Mouse (Mus musculus): ENCODE results near the gene Sema7a. TPM values are rescaled to one million over a fixed set of nuclear protein-coding genes. Genes with fewer than 3 reads are reported as not detected.

Gene Sema7a
- polyA plus RNA-seq, 1 experiment, result 1.7 TPM

- TF ChIP-seq POLR2A (IDR thresholded peaks at IDR 0.05; ENCODE audit: insufficient read depth, low read length) (no peak), EP300 (IDR thresholded peaks at IDR 0.05; ENCODE audit: insufficient read depth, low read depth, low read length) (no peak), CTCF (IDR thresholded peaks at IDR 0.05; ENCODE audit: low read depth, low read length) (no peak)
- Histone ChIP-seq H3K9ac (ENCODE audit: low read depth, poor library complexity, severe bottlenecking) (no peak overlapping the region), H3K36me3 (ENCODE audit: control insufficient read depth, insufficient read depth, low read length, poor library complexity, severe bottlenecking) (no peaks in the 10 kb centered on the region), H3K9me3 (replicated peaks; ENCODE audit: control insufficient read depth, insufficient read depth, low read length, poor library complexity, severe bottlenecking) (no peaks in the 10 kb centered on the region), H3K4me1 (ENCODE audit: control insufficient read depth, insufficient read depth, low read length) (no peaks in the 10 kb centered on the region), H3K27ac (ENCODE audit: insufficient read depth, low read length) (no peak overlapping the region), H3K27me3 (ENCODE audit: control insufficient read depth, insufficient read depth, low read length, poor library complexity, severe bottlenecking) (no peaks in the 10 kb centered on the region), H3K4me3 (ENCODE audit: low read depth, low read length) (no peak overlapping the region)
These were observed 18.7 kb downstream of the Sema7a start for GRCm38 (mm10) chr9:57958615-57959014.

DNA sequence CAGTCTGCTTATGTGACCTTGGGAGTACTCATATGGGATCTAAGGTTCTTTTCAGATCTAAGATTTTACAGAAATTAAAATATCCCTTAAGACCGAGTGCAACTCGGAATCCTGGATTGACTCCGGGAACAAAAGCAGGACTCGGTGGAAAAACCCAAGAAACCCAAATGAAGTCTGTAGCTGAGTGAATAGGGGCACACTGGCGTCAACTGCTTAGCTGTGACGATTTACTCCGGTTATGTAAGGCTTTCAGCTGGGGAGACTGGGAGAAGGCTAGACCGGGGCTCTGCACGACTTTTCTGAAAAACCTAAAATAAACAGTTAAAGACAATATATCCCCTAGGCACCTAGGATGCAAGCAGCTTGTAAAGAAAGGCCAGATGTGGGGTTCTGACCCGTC is 19.5 kb downstream of the Sema7a start:
- H3K27ac ChIP-seq (ENCODE audit: insufficient read depth, low read length), result no peak overlapping the region
- TF ChIP-seq POLR2A (IDR thresholded peaks at IDR 0.05; ENCODE audit: insufficient read depth, low read length) (no peak), CTCF (IDR thresholded peaks at IDR 0.05; ENCODE audit: low read depth, low read length) (no peak), EP300 (IDR thresholded peaks at IDR 0.05; ENCODE audit: insufficient read depth, low read depth, low read length) (no peak)
- no peaks in the 10 kb centered on the region for H3K4me1 ChIP-seq (ENCODE audit: control insufficient read depth, insufficient read depth, low read length)
- no peaks in the 10 kb centered on the region for H3K27me3 ChIP-seq (ENCODE audit: control insufficient read depth, insufficient read depth, low read length, poor library complexity, severe bottlenecking)
- H3K9me3 ChIP-seq (replicated peaks; ENCODE audit: control insufficient read depth, insufficient read depth, low read length, poor library complexity, severe bottlenecking), result no peaks in the 10 kb centered on the region
- no peak overlapping the region for H3K4me3 ChIP-seq (ENCODE audit: low read depth, low read length)
- no peak overlapping the region for H3K9ac ChIP-seq (ENCODE audit: low read depth, poor library complexity, severe bottlenecking)
- no peaks in the 10 kb centered on the region for H3K36me3 ChIP-seq (ENCODE audit: control insufficient read depth, insufficient read depth, low read length, poor library complexity, severe bottlenecking)

DNA sequence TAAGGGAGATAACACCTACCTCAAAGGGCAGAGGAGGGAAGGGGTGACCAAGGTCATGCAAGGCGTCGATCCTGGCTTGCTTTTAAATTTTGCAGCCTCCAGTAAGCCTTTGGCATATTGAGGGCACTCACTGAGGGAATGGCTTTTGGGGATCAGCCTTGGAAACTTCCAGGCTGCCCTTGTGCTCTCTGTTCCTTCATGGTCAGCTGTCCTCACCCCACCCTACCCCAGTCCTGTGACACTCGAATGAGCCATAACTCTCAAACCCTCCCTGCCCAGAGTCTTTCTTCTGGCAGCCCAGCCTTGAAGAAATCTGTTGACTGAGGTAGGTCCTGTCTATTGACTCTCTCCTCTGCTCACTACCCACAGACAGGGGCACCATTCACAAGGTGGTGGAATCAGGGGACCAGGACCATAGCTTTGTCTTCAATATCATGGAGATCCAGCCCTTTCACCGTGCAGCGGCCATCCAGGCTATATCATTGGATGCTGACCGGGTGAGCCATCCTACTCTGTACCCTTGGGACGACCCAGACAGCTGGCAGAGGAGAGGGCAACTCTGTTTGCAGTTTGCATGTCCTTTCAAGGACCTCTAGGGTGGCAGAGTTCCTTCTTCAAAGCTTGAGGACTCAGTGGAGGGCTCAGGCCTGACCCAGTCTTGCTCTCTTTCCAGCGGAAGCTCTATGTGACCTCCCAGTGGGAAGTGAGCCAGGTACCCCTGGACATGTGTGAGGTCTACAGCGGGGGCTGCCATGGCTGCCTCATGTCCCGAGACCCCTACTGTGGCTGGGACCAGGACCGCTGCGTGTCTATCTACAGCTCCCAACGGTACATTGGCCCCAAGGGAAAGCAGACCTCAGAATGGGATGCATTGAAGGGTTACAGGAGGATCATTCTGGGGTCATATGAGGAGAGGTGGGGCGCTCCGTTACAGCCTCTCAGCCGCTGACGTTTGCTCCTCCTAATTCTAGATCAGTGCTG is 20.3 kb downstream of the Sema7a start:
- Histone ChIP-seq H3K27ac (ENCODE audit: insufficient read depth, low read length) (no peak overlapping the region), H3K36me3 (ENCODE audit: control insufficient read depth, insufficient read depth, low read length, poor library complexity, severe bottlenecking) (no peaks in the 10 kb centered on the region), H3K4me3 (ENCODE audit: low read depth, low read length) (no peak overlapping the region), H3K9me3 (replicated peaks; ENCODE audit: control insufficient read depth, insufficient read depth, low read length, poor library complexity, severe bottlenecking) (no peaks in the 10 kb centered on the region), H3K4me1 (ENCODE audit: control insufficient read depth, insufficient read depth, low read length) (no peaks in the 10 kb centered on the region), H3K9ac (ENCODE audit: low read depth, poor library complexity, severe bottlenecking) (no peak overlapping the region), H3K27me3 (ENCODE audit: control insufficient read depth, insufficient read depth, low read length, poor library complexity, severe bottlenecking) (no peaks in the 10 kb centered on the region)
- TF ChIP-seq EP300 (IDR thresholded peaks at IDR 0.05; ENCODE audit: insufficient read depth, low read depth, low read length) (no peak), POLR2A (IDR thresholded peaks at IDR 0.05; ENCODE audit: insufficient read depth, low read length) (no peak), CTCF (IDR thresholded peaks at IDR 0.05; ENCODE audit: low read depth, low read length) (no peak)

DNA sequence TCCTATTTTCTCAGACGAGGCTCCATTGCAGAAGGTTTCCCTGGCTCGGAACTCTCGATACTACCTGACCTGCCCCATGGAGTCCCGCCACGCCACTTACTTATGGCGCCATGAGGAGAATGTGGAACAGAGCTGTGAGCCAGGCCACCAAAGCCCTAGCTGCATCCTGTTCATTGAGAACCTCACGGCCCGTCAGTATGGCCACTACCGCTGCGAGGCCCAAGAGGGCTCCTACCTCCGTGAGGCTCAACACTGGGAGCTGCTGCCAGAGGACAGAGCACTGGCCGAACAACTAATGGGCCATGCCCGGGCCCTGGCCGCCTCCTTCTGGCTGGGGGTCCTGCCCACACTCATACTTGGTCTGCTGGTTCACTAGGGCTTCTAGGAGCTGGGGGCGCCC is 21.3 kb downstream of the Sema7a start:
- Histone ChIP-seq H3K9me3 (replicated peaks; ENCODE audit: control insufficient read depth, insufficient read depth, low read length, poor library complexity, severe bottlenecking) (no peaks in the 10 kb centered on the region), H3K36me3 (ENCODE audit: control insufficient read depth, insufficient read depth, low read length, poor library complexity, severe bottlenecking) (no peaks in the 10 kb centered on the region), H3K4me1 (ENCODE audit: control insufficient read depth, insufficient read depth, low read length) (no peaks in the 10 kb centered on the region), H3K27ac (ENCODE audit: insufficient read depth, low read length) (no peak overlapping the region), H3K27me3 (ENCODE audit: control insufficient read depth, insufficient read depth, low read length, poor library complexity, severe bottlenecking) (no peaks in the 10 kb centered on the region), H3K4me3 (ENCODE audit: low read depth, low read length) (no peak overlapping the region), H3K9ac (ENCODE audit: low read depth, poor library complexity, severe bottlenecking) (no peak overlapping the region)
- TF ChIP-seq POLR2A (IDR thresholded peaks at IDR 0.05; ENCODE audit: insufficient read depth, low read length), result no peak
- TF ChIP-seq EP300 (IDR thresholded peaks at IDR 0.05; ENCODE audit: insufficient read depth, low read depth, low read length), result no peak
- TF ChIP-seq CTCF (IDR thresholded peaks at IDR 0.05; ENCODE audit: low read depth, low read length), result no peak

DNA sequence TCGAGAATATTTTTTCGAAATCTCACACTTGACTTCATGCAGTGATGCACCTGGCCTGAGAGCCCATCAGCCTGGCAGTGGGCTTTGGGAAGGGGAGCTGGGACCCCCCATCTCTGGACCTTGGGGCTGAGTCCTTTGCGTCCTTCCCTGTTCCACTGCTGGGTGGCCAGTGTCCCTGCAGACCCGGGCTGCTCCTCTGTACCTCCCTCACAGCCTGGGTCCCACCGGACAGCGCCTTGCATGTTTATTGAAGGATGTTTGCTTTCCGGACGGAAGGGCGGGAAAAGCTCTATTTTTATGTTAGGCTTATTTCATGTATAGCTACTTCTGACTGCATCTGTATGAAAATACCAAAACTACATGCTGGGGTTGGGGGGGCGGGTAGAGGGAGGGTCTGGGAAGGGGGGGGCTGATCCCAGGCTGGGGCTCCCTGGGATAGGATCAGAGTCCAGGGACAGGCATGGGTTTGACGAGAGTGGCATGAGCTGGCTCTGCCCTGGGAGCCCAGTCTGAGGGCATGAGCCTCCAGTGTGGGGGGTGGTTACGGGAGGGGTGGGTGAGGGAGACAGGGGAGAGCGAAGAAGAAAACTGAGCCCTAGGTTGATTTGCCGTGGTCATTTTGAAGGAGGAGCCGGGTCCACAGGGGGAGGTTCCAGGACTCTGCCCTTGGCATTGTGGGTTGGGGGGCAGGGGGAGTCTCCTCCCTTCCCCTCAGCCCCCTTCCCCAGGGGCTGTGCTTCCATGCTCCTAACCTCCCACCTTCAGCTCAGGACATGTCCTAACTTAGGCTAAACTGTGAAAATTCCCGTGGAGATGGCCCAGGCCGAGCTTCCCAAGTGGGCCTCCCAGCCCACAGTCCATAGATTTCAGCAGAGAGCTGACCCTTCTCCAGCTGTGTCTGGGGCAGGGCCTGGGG is 22.2 kb downstream of the Sema7a start:
- no peak for TF ChIP-seq EP300 (IDR thresholded peaks at IDR 0.05; ENCODE audit: insufficient read depth, low read depth, low read length)
- TF ChIP-seq CTCF (IDR thresholded peaks at IDR 0.05; ENCODE audit: low read depth, low read length), result no peak
- no peak for TF ChIP-seq POLR2A (IDR thresholded peaks at IDR 0.05; ENCODE audit: insufficient read depth, low read length)
- Histone ChIP-seq H3K4me1 (ENCODE audit: control insufficient read depth, insufficient read depth, low read length) (no peaks in the 10 kb centered on the region), H3K36me3 (ENCODE audit: control insufficient read depth, insufficient read depth, low read length, poor library complexity, severe bottlenecking) (no peaks in the 10 kb centered on the region), H3K27me3 (ENCODE audit: control insufficient read depth, insufficient read depth, low read length, poor library complexity, severe bottlenecking) (no peaks in the 10 kb centered on the region), H3K4me3 (ENCODE audit: low read depth, low read length) (no peak overlapping the region), H3K9me3 (replicated peaks; ENCODE audit: control insufficient read depth, insufficient read depth, low read length, poor library complexity, severe bottlenecking) (no peaks in the 10 kb centered on the region), H3K9ac (ENCODE audit: low read depth, poor library complexity, severe bottlenecking) (no peak overlapping the region), H3K27ac (ENCODE audit: insufficient read depth, low read length) (no peak overlapping the region)
